ENCODE assay signal across 8 mouse cellular contexts in the genomic region with DNA sequence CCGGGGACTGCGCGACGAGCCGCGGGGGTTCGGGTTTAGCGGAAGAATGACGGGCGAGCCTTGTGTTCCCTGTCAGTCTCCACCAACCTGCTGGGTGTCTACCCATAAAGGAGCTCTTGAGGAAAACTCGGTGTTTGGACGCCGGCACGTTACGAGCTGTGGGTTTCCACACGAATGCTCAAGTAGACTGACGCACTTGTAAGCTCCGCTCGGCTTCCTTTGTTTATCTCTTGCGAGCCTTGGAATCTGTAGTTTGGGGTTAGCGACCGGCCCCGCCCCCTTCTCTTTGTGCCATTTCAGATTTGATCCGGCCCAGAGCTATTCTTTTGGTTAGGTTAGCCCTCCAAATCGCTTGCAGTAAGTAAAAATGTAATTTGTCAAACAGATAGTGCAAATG. TPM values are rescaled to one million over a fixed set of nuclear protein-coding genes. Genes with fewer than 3 reads are reported as not detected.
DNase-seq lines count a peak whose midpoint lies in the region; ATAC-seq and TF ChIP-seq lines count a peak whose summit lies in the region.

No protein-coding gene starts in this region.

- ATAC-seq in hindbrain, postnatal 0 days = peak; percentile 52
- ATAC-seq in lung, embryonic 16.5 days (ENCODE audit: low read depth) = no peak; the same call in none of the 2 replicates
- peak; percentile 6 for ATAC-seq in stomach, embryonic 15.5 days (ENCODE audit: insufficient read depth, low FRiP score, low read depth)

- H3K4me2 ChIP-seq in hindbrain, postnatal 0 days (ENCODE audit: low read depth, low read length) = peak overlapping the region; percentile 69
- peak overlapping the region; percentile 80 for H3K4me2 ChIP-seq in lung, embryonic 16.5 days (ENCODE audit: low read depth, low read length)
- H3K4me2 ChIP-seq in stomach, embryonic 15.5 days = peak overlapping the region; percentile 60

- TF ChIP-seq CTCF in hindbrain, postnatal 0 days (IDR thresholded peaks at IDR 0.05; ENCODE audit: low read depth) = no peak

- no peaks in the 10 kb centered on the region for H3K27me3 ChIP-seq in hindbrain, postnatal 0 days (ENCODE audit: insufficient read depth, low read length)
- H3K27me3 ChIP-seq in lung, embryonic 16.5 days (ENCODE audit: control insufficient read depth, insufficient read depth, low read depth, low read length) = no peaks in the 10 kb centered on the region
- no peaks in the 10 kb centered on the region for H3K27me3 ChIP-seq in stomach, embryonic 15.5 days (replicated peaks)

- no peaks in the 10 kb centered on the region for H3K9me3 ChIP-seq in hindbrain, postnatal 0 days (ENCODE audit: low read length)
- no peaks in the 10 kb centered on the region for H3K9me3 ChIP-seq in lung, embryonic 16.5 days (ENCODE audit: control insufficient read depth, low read length)
- H3K9me3 ChIP-seq in stomach, embryonic 15.5 days = no peaks in the 10 kb centered on the region

- peak overlapping the region; percentile 95 for H3K27ac ChIP-seq in hindbrain, postnatal 0 days
- peak overlapping the region; percentile 97 for H3K27ac ChIP-seq in lung, embryonic 16.5 days (ENCODE audit: low read length)
- H3K27ac ChIP-seq in stomach, embryonic 15.5 days = peak overlapping the region; percentile 96

- peak overlapping the region; percentile 69 for H3K4me3 ChIP-seq in hindbrain, postnatal 0 days (ENCODE audit: low read length)
- H3K4me3 ChIP-seq in lung, embryonic 16.5 days (ENCODE audit: low read length) = peak overlapping the region; percentile 92
- peak overlapping the region; percentile 78 for H3K4me3 ChIP-seq in stomach, embryonic 15.5 days (replicated peaks)

- H3K36me3 ChIP-seq in hindbrain, postnatal 0 days (ENCODE audit: insufficient read depth, low read length) = no peaks in the 10 kb centered on the region
- no peaks in the 10 kb centered on the region for H3K36me3 ChIP-seq in lung, embryonic 16.5 days (ENCODE audit: control insufficient read depth, insufficient read depth, low read length)
- H3K36me3 ChIP-seq in stomach, embryonic 15.5 days = no peaks in the 10 kb centered on the region

- WGBS in hindbrain, postnatal 0 days = under 1% methylated on average over 25 of the region's 25 CpGs
- WGBS in lung, embryonic 16.5 days = under 1% methylated on average over 25 of the region's 25 CpGs
- 0% methylated on average over 25 of the region's 25 CpGs for WGBS in stomach, embryonic 15.5 days

- H3K9ac ChIP-seq in hindbrain, postnatal 0 days (replicated peaks; ENCODE audit: low read length) = peak overlapping the region; percentile 85
- peak overlapping the region; percentile 84 for H3K9ac ChIP-seq in lung, embryonic 16.5 days (ENCODE audit: low read length)
- H3K9ac ChIP-seq in stomach, embryonic 15.5 days = peak overlapping the region; percentile 68

- no peaks in the 10 kb centered on the region for H3K4me1 ChIP-seq in hindbrain, postnatal 0 days (ENCODE audit: insufficient read depth, low read length)
- peaks cover 13% of the 10 kb centered on the region for H3K4me1 ChIP-seq in lung, embryonic 16.5 days (replicated peaks; ENCODE audit: control insufficient read depth, insufficient read depth, low read length)
- no peaks in the 10 kb centered on the region for H3K4me1 ChIP-seq in stomach, embryonic 15.5 days

- DNase-seq in embryo, embryonic 10 days (ENCODE audit: low spot score) = peak; percentile 72
- no peak for DNase-seq in embryo, embryonic 9.5 days (ENCODE audit: extremely low spot score)
- peak; percentile 78 for DNase-seq in CD4-positive, CD25-positive, alpha-beta regulatory T cell, adult 2 months (ENCODE audit: low read depth, low spot score)
- peak; percentile 81 for DNase-seq in embryo, embryonic 11 days
- DNase-seq in hindbrain, postnatal 0 days (ENCODE audit: low spot score) = peak; percentile 77
- no peak for DNase-seq in right cerebral cortex, postnatal 10 days (ENCODE audit: low spot score in 2 of 2)

RNA-seq across cellular contexts. Expression of a gene that starts 0.6 kb away (rescaled TPM):
- total RNA-seq in hindbrain, postnatal 0 days (2014; rRNA removed) = 47.6 and 52.6 TPM in 2 replicates
- 22.0 and 23.3 TPM in 2 replicates for polyA plus RNA-seq in hindbrain, postnatal 0 days (2015; fragmentation: Nextera tagmentation; extraction: Ambion mirVana)
- polyA plus RNA-seq in lung, embryonic 16.5 days (2015; fragmentation: Nextera tagmentation; extraction: Ambion mirVana) = 10.9 and 11.2 TPM in 2 replicates
- 12.9 and 13.0 TPM in 2 replicates for polyA plus RNA-seq in stomach, embryonic 15.5 days (2015; fragmentation: Nextera tagmentation; extraction: Ambion mirVana)

RNA-seq across cellular contexts. Expression of a gene that starts 10.8 kb away (rescaled TPM):
- 25.0 and 36.3 TPM in 2 replicates for total RNA-seq in hindbrain, postnatal 0 days (2014; rRNA removed)
- 90.4 and 109 TPM in 2 replicates for polyA plus RNA-seq in hindbrain, postnatal 0 days (2015; fragmentation: Nextera tagmentation; extraction: Ambion mirVana)
- 114 and 133 TPM in 2 replicates for polyA plus RNA-seq in lung, embryonic 16.5 days (2015; fragmentation: Nextera tagmentation; extraction: Ambion mirVana)
- 112 and 127 TPM in 2 replicates for polyA plus RNA-seq in stomach, embryonic 15.5 days (2015; fragmentation: Nextera tagmentation; extraction: Ambion mirVana)

Comparison
In these comparisons a context has a peak if more than half of its experiments do, and no peak if none do; other contexts are left out.
1. DNase-seq: peak in embryo, embryonic 10 days (single experiment), CD4-positive, CD25-positive, alpha-beta regulatory T cell, adult 2 months (single experiment), embryo, embryonic 11 days (single experiment) and hindbrain, postnatal 0 days (single experiment); none in embryo, embryonic 9.5 days (single experiment) and right cerebral cortex, postnatal 10 days (0 of 2).
2. Peak in every context shown above with its lines, with median percentiles within 50 percentile points of each other: H3K27ac ChIP-seq, H3K4me2 ChIP-seq, H3K4me3 ChIP-seq and H3K9ac ChIP-seq.